Mouse (Mus musculus) forebrain, embryonic 15.5 days (tissue): ENCODE measurements around the gene Gm10309. TPM values are rescaled to one million over a fixed set of nuclear protein-coding genes. Genes with fewer than 3 reads are reported as not detected.

Experiments
- ATAC-seq: fragments of 200-750 bp; cut with Nextera tagmentation; replicated peaks from 2 replicates; pipeline ENCODE4 v1.8.0; 2017; ENCODE audit warnings: mild to moderate bottlenecking, moderate TSS enrichment, moderate library complexity
- H3K27ac ChIP-seq: fragments of 300-500 bp; sonication (generic); replicated peaks from 2 replicates; pipeline ENCODE4 v1.5.1; 2015; ENCODE audit warnings: mild to moderate bottlenecking, inconsistent platforms
- H3K27me3 ChIP-seq: fragments of 300-500 bp; sonication (generic); 2 replicates; pipeline ENCODE4 v1.6.1; 2015; ENCODE audit warnings: inconsistent platforms
- H3K36me3 ChIP-seq: fragments of 300-500 bp; sonication (generic); 2 replicates; pipeline ENCODE4 v1.6.1; 2015; ENCODE audit warnings: mild to moderate bottlenecking, inconsistent platforms
- H3K4me1 ChIP-seq: fragments of 300-500 bp; sonication (generic); 2 replicates; pipeline ENCODE4 v1.6.1; 2015; ENCODE audit warnings: inconsistent platforms
- H3K4me2 ChIP-seq: fragments of 300-500 bp; sonication (generic); replicated peaks from 2 replicates; pipeline ENCODE4 v1.6.1; 2015; ENCODE audit warnings: mild to moderate bottlenecking, inconsistent platforms
- H3K4me3 ChIP-seq: fragments of 300-500 bp; sonication (generic); 2 replicates; pipeline ENCODE4 v1.5.1; 2015; ENCODE audit warnings: mild to moderate bottlenecking, inconsistent platforms
- H3K9ac ChIP-seq: fragments of 300-500 bp; sonication (generic); replicated peaks from 2 replicates; pipeline ENCODE4 v1.6.1; 2015; ENCODE audit warnings: mild to moderate bottlenecking, inconsistent platforms
- H3K9me3 ChIP-seq: fragments of 300-500 bp; sonication (generic); 2 replicates; pipeline ENCODE4 v1.6.1; 2016; ENCODE audit warnings: inconsistent platforms
- WGBS: fragments of 180-500 bp; shearing (Covaris S2); methylation state at CpG from one replicate; pipeline ENCODE4 v1.1.7; 2015; ENCODE audit warnings: mixed read lengths; 5-methylcytosine and 5-hydroxymethylcytosine counted together
- polyA plus RNA-seq: library from polyadenylated mRNA; unstranded; fragments of >200 nt; fragmentation: Nextera tagmentation; extraction: Ambion mirVana; gene quantifications from 2 replicates; pipeline ENCODE4 v1.2.1, GENCODE M21; 2015

Gm10309 gene
- polyA plus RNA-seq, 1 experiment from 2014 or later, result 0.65 TPM

DNA sequence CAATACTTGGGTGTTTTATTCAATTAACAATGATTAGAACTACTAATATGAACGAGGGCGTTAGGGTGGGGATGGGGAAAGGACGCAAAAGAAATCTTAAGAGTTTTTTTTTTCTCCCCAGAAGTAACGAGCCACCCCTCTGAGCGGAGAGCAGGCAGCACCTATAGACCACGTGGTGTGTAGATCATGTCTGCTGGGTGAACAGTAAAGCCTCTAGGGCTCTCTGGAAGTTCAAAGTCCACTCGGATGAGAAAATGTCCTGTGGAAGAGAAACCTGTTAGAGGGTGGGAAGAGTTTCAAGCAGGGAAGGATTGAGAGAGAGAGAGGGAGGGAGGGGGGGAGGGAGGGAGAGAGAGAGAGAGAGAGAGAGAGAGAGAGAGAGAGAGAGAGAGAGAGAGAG, 38.6 kb downstream of the Gm10309 start:
- WGBS, result 16% methylated on average over 7 of the region's 7 CpGs
- Histone ChIP-seq H3K27me3 (no peaks in the 10 kb centered on the region), H3K4me1 (peaks cover 43% of the 10 kb centered on the region), H3K9me3 (no peaks in the 10 kb centered on the region), H3K4me2 (peak overlapping the region; percentile 15), H3K36me3 (no peaks in the 10 kb centered on the region), H3K4me3 (no peak overlapping the region), H3K9ac (no peak overlapping the region), H3K27ac (no peak overlapping the region)
- no peak for ATAC-seq

DNA sequence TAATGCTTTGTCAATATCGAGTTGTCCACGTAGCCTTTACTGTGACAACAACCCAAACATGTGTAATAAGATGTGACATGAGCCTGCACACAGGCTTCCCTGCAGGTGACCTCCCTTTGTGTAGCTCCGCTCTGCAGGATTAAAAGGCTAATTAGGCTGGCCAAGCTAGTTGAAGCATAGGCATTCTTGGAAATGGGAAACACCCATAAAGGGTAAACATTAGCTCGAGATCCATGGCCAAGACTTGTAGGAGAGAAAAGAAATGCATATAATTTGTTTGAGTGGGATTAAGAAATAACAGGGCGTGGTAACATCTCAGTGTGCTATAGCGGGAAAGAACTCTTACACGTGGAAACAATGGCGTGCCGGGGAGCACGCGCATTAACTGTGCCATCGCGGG, 39.2 kb downstream of the Gm10309 start:
- Histone ChIP-seq H3K27ac (no peak overlapping the region), H3K9me3 (no peaks in the 10 kb centered on the region), H3K36me3 (no peaks in the 10 kb centered on the region), H3K4me3 (no peak overlapping the region), H3K4me2 (peak overlapping the region; percentile 15), H3K4me1 (peaks cover 48% of the 10 kb centered on the region), H3K27me3 (no peaks in the 10 kb centered on the region), H3K9ac (no peak overlapping the region)
- 4% methylated on average over 13 of the region's 13 CpGs for whole genome bisulfite sequencing
- no peak for ATAC-seq

DNA sequence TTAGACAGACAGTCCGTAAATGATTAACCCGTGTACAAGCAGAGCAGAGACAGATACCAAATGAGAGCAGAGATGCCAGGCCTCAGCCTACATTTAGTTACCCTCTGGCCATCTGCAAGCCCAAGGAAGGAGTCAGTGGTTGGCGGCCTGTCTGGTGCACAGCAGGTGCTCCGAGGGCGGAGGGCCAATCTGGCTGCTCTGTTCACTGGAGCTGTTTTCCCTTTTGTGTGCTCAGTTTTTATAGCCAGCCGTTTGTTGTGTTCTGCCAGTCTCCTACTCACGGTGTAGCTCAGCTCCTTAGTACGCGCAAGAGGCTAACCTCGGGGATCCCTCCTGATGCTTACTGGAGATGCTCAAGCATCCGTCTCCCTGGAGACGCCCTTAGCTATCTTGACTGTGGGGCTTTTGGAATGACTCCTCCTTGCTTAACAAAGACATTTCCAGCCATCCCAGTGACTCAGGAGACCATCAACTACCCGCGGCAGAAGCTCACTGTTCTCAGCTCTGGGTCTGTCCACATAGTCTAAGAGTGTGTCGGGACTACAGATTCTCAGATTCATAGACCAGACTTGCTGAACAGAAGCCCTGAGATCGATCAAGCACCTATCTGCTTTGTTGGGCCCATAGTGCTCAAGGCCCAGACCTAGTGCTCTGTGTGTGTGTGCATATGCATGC, 40.2 kb downstream of the Gm10309 start:
- no peaks in the 10 kb centered on the region for H3K27me3 ChIP-seq
- H3K4me2 ChIP-seq, result no peak overlapping the region
- H3K4me3 ChIP-seq, result no peak overlapping the region
- no peaks in the 10 kb centered on the region for H3K36me3 ChIP-seq
- ATAC-seq, result peak; percentile 58
- H3K9me3 ChIP-seq, result no peaks in the 10 kb centered on the region
- H3K27ac ChIP-seq, result peak overlapping the region; percentile 68
- H3K4me1 ChIP-seq, result peaks cover 56% of the 10 kb centered on the region
- 42% methylated on average over 16 of the region's 16 CpGs for WGBS
- no peak overlapping the region for H3K9ac ChIP-seq

DNA sequence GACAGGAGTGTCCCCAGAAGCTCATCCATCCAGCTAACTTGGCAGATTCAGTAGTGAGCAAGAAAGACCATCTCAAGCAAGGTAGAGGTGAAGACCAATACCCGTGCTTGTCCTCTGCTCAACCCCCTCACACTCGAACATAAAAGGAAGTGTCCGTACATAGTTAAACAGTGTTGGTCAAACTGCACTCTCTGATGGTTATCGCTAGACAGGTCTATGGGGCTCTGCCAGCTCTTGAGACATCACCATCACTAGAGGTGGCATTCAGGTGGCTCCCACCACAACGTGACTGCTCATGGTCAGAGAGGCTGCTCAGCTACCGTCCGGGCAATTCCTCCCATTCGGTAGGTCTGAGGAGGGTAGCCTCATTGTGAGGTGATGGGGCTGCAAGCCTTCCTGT, 40.8 kb downstream of the Gm10309 start:
- Histone ChIP-seq H3K27me3 (no peaks in the 10 kb centered on the region), H3K9me3 (no peaks in the 10 kb centered on the region), H3K4me3 (no peak overlapping the region), H3K27ac (peak overlapping the region; percentile 68; the same call in 1 of the 2 replicates), H3K36me3 (no peaks in the 10 kb centered on the region), H3K4me1 (peaks cover 55% of the 10 kb centered on the region), H3K9ac (no peak overlapping the region), H3K4me2 (no peak overlapping the region)
- 93% methylated on average over 8 of the region's 8 CpGs for WGBS
- ATAC-seq, result no peak

DNA sequence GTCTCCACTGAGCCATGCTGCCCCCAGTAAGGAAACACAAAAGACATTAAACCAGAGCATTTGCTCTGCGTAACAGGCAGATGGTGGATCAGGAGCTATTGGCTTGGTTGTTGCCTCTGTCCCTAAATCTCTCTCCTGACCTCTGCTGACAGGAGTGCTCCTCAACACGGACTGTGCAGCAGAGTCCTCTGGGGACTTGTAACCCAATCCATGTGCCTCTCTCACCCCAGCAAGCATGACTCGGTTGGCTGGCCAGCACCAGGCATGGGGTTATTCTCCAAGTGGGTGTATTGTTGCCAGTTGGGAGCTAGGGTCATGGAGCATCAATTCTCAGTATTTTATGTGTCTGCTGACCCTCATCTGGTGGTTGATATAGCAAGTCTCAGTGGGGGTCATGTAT, 41.7 kb downstream of the Gm10309 start:
- ATAC-seq, result no peak
- no peaks in the 10 kb centered on the region for H3K36me3 ChIP-seq
- H3K4me2 ChIP-seq, result no peak overlapping the region
- H3K9ac ChIP-seq, result no peak overlapping the region
- no peaks in the 10 kb centered on the region for H3K27me3 ChIP-seq
- H3K27ac ChIP-seq, result no peak overlapping the region
- H3K9me3 ChIP-seq, result no peaks in the 10 kb centered on the region
- 85% methylated on average over 3 of the region's 3 CpGs for WGBS
- H3K4me3 ChIP-seq, result no peak overlapping the region
- peaks cover 49% of the 10 kb centered on the region for H3K4me1 ChIP-seq

DNA sequence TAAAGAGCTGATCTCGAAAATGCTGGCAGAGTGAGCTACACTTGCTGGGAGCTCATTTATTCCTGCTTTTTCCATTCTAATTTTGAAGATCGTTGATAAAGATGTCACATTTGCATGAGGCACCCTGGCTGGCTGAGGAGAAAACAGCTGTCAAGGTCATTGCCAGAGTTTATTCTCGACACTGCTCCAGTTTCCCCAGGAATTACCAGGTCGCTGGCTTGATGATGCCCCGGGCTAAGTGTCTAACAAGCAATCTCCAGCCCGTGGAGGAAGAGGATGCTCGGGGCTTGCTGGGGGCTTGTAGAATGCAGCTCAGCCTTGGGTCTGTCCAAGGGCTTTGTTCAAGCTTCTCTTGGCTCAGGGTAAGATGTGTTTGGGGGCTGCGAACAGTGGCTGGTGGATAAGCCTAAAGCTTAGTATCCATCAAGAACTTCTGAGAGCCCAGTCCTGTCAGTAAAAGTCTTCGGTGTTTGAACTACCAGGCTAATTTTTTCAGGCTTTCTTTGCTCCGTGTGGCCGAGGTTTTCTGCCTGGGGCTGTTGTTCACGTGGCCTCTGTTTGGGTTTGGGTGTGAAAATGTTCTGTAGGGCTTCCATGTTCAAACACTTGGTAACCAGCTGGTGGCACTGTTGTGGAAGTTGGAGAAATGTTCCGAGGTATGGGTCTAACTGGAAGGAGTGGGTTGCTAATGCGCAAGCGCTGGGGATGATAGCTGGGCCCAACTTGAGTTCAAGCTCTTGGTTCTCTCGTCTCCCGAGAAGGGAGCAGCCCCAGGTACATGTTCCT, 44.2 kb downstream of the Gm10309 start:
- H3K9me3 ChIP-seq, result no peaks in the 10 kb centered on the region
- H3K4me3 ChIP-seq, result no peak overlapping the region
- peaks cover 29% of the 10 kb centered on the region for H3K4me1 ChIP-seq
- no peak overlapping the region for H3K4me2 ChIP-seq
- no peak overlapping the region for H3K9ac ChIP-seq
- no peaks in the 10 kb centered on the region for H3K36me3 ChIP-seq
- 0 out of 2 replicates have a peak, but pooled peaks have one; percentile 6 for ATAC-seq
- 58% methylated on average over 17 of the region's 17 CpGs for WGBS
- H3K27ac ChIP-seq, result peak overlapping the region; percentile 71
- H3K27me3 ChIP-seq, result no peaks in the 10 kb centered on the region

DNA sequence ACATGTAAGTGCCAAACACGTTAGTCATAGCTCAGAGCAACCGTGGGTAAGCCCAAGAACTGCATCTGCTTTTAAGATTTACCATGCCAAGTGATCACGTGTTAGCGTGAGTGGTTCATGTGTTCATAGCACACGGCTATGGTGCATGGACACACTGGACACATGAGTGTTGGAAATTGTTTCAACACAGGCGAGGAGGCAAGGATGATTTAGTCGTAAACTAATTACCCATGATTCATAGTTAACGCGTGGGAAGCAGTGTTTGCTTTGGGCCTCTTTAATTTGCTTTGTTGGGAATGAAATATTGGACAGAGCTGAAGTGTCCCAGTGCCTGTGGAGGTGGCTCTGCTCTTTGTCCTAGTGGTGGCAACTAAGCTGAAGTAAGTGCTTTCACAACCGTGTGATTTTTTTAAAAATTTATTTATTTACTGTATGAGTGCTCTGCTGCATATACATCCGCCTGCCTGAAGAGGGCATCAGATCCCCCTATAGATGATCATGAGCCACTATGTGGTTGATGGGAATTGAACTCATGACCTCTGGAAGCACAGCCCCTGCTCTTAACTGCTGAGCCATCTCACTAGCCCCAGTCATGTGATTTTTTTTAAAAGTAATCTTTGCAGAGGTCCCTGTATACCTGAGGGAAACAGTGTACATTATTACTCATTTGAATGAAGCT, 46.6 kb downstream of the Gm10309 start:
- Histone ChIP-seq H3K27ac (no peak overlapping the region), H3K4me3 (no peak overlapping the region), H3K4me2 (no peak overlapping the region), H3K4me1 (peaks cover 15% of the 10 kb centered on the region), H3K9ac (no peak overlapping the region), H3K9me3 (no peaks in the 10 kb centered on the region), H3K27me3 (no peaks in the 10 kb centered on the region), H3K36me3 (no peaks in the 10 kb centered on the region)
- 80% methylated on average over 11 of the region's 11 CpGs for WGBS
- ATAC-seq, result no peak

DNA sequence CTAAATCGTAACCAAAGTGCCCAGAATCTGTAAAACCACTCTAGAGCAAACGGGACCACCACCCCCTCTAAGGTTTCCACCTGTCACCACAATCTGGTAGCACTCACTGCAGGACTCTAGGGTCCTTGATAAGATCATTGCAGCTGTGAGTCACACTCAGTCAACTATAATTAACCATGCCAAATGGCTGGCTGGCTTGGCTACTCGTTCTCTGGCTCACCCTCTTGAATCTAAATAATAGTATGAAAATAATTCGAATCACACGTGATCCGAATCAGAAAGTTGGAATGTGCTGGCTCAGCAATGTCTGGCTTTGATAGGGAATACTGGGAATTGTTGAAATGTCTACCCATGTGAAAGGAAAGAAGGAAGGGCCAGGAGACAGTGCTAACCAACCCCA, 48.5 kb downstream of the Gm10309 start:
- no peaks in the 10 kb centered on the region for H3K36me3 ChIP-seq
- H3K9ac ChIP-seq, result no peak overlapping the region
- no peak for ATAC-seq
- no peak overlapping the region for H3K4me2 ChIP-seq
- no peaks in the 10 kb centered on the region for H3K9me3 ChIP-seq
- 64% methylated on average over 6 of the region's 6 CpGs for WGBS
- peaks cover 15% of the 10 kb centered on the region for H3K4me1 ChIP-seq
- H3K27ac ChIP-seq, result no peak overlapping the region
- no peaks in the 10 kb centered on the region for H3K27me3 ChIP-seq
- H3K4me3 ChIP-seq, result no peak overlapping the region

DNA sequence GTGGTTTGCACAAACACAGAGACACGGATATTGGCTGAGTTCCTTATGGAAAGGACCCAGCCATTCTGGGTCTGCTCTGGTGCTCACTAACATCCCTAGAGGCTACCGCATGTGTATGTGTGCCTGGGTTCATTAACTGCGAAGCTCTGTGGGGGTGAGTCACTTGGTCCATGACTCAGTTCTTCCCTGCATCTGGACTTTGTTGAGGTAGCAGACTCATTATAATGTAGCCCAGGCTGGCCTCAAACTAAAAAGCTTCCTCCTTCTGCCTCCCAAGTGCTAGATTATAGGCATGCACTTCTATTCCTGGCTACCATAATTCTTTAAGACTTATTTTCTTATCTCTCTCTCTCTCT, 50.7 kb downstream of the Gm10309 start:
- Histone ChIP-seq H3K4me2 (no peak overlapping the region), H3K27ac (no peak overlapping the region), H3K9me3 (no peaks in the 10 kb centered on the region), H3K9ac (no peak overlapping the region), H3K36me3 (no peaks in the 10 kb centered on the region), H3K4me1 (no peaks in the 10 kb centered on the region), H3K27me3 (no peaks in the 10 kb centered on the region), H3K4me3 (no peak overlapping the region)
- ATAC-seq, result no peak
- 92% methylated on average over 3 of the region's 3 CpGs for WGBS

DNA sequence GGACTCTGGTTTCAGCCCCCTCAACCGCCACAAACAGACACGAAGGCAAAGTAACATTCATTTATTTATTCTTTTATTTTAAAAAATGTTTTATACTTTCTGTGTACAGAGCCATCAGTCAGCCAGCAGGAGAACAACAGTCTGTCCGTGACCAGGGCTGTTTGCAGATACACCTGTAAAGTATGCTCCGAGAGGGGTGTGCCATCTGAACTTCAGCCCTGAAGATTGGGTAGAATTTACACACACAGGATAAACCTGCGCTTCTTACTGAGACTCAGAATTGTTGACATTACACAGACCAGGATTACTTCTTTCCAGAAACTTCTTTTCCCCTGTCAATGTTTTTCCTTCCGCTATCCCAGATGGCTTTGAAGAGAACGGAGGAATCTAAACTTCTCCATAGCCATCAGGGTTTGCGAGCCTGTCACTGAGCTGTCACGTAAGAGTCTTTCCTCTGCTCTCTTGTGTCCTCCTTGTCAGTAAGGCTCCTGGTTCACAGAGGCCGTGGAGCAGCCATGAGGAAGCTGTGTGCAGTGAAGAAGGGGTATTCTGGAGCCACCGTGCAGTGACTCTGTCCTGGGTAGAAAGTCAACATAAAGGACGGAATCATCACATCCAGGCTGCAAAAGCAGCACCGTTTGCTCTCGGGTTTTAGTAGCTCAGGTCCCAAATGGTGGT, 51.2 kb downstream of the Gm10309 start:
- Histone ChIP-seq H3K4me2 (no peak overlapping the region), H3K4me1 (no peaks in the 10 kb centered on the region), H3K4me3 (no peak overlapping the region), H3K9me3 (no peaks in the 10 kb centered on the region), H3K27me3 (no peaks in the 10 kb centered on the region), H3K9ac (no peak overlapping the region), H3K27ac (no peak overlapping the region), H3K36me3 (no peaks in the 10 kb centered on the region)
- no peak for ATAC-seq
- WGBS, result 90% methylated on average over 14 of the region's 14 CpGs

DNA sequence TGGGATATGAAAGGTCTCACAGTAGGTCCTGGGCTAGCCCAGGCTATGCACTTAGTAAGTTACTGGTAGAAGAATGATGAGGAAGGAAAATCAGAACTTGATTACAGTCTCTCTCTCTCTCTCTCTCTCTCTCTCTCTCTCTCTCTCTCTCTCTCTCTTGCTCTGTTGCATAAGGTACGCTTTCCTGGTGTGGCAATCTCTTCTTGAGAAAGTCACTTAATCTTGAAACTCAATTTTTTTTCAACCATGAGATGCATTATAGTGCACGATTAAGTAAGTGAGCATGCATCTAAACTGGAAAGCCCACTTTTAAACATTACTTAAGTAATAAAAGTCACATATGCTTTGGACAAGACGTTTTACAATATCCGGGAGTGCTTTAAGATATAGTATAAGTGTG, 52.1 kb downstream of the Gm10309 start:
- WGBS, result 89% methylated on average over 4 of the region's 4 CpGs
- Histone ChIP-seq H3K9me3 (no peaks in the 10 kb centered on the region), H3K27ac (no peak overlapping the region), H3K4me1 (no peaks in the 10 kb centered on the region), H3K9ac (no peak overlapping the region), H3K4me2 (no peak overlapping the region), H3K4me3 (no peak overlapping the region), H3K36me3 (no peaks in the 10 kb centered on the region), H3K27me3 (no peaks in the 10 kb centered on the region)
- ATAC-seq, result no peak
